Mouse (Mus musculus): Measurements from ENCODE around the gene Cd5. TPM values are rescaled to one million over a fixed set of nuclear protein-coding genes. Genes with fewer than 3 reads are reported as not detected.

The Cd5 gene
- polyA plus RNA-seq, 1 experiment from 2014 or later = 0.91 TPM

- no peak overlapping the region for H3K4me2 ChIP-seq
- 78% methylated on average over 10 of the region's 10 CpGs for WGBS
- no peak overlapping the region for H3K9ac ChIP-seq
- peaks cover 44% of the 10 kb centered on the region for H3K4me1 ChIP-seq
- H3K27ac ChIP-seq = no peak overlapping the region
- H3K27me3 ChIP-seq = no peaks in the 10 kb centered on the region
- H3K4me3 ChIP-seq = no peak overlapping the region
- ATAC-seq (ENCODE audit: borderline replicate concordance, extremely low read depth, low FRiP score, low TSS enrichment) = no peak
- no peaks in the 10 kb centered on the region for H3K36me3 ChIP-seq
- no peaks in the 10 kb centered on the region for H3K9me3 ChIP-seq
These were observed 44.7 kb downstream of the Cd5 start for GRCm38 (mm10) chr19:10693926-10694682.

GRCm38 (mm10) chr19:10692361-10692760, 46.4 kb downstream of the Cd5 start:
- no peaks in the 10 kb centered on the region for H3K27me3 ChIP-seq
- peaks cover 33% of the 10 kb centered on the region for H3K4me1 ChIP-seq
- WGBS = 93% methylated on average over 4 of the region's 4 CpGs
- H3K9ac ChIP-seq = no peak overlapping the region
- no peak for ATAC-seq (ENCODE audit: borderline replicate concordance, extremely low read depth, low FRiP score, low TSS enrichment)
- no peaks in the 10 kb centered on the region for H3K9me3 ChIP-seq
- no peak overlapping the region for H3K4me2 ChIP-seq
- H3K27ac ChIP-seq = no peak overlapping the region
- H3K4me3 ChIP-seq = no peak overlapping the region
- no peaks in the 10 kb centered on the region for H3K36me3 ChIP-seq

DNA sequence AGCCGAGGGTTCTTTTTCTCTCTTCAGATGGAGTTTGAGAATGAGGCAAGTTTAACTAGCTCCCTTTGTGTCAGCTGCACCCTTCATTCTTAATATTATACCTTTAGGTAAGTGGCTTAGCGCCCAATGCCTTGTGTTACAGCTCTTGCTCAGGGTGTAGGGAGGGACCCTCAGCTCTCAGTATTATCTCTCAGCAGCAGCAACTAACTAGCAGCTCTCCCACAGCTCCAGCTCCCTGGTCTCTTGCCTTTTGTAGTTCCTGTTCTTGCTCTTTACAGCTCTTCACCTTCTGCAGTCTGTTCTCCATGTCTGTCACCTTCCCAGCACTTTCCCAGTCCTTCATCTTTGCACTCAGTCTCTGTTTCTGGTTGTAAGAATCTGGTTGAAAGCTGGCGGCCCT, 47.1 kb downstream of the Cd5 start:
- Histone ChIP-seq H3K4me2 (no peak overlapping the region), H3K27ac (no peak overlapping the region), H3K9me3 (no peaks in the 10 kb centered on the region), H3K27me3 (no peaks in the 10 kb centered on the region), H3K9ac (no peak overlapping the region), H3K36me3 (no peaks in the 10 kb centered on the region), H3K4me1 (peaks cover 27% of the 10 kb centered on the region), H3K4me3 (no peak overlapping the region)
- 62% methylated on average over 3 of the region's 3 CpGs for WGBS
- ATAC-seq (ENCODE audit: borderline replicate concordance, extremely low read depth, low FRiP score, low TSS enrichment) = no peak

- Histone ChIP-seq H3K4me1 (peaks cover 27% of the 10 kb centered on the region), H3K4me2 (no peak overlapping the region), H3K36me3 (no peaks in the 10 kb centered on the region), H3K27ac (no peak overlapping the region), H3K9me3 (no peaks in the 10 kb centered on the region), H3K27me3 (no peaks in the 10 kb centered on the region), H3K4me3 (no peak overlapping the region), H3K9ac (no peak overlapping the region)
- ATAC-seq (ENCODE audit: borderline replicate concordance, extremely low read depth, low FRiP score, low TSS enrichment) = no peak
- 91% methylated on average over 4 of the region's 4 CpGs for WGBS
These were observed 47.7 kb downstream of the Cd5 start for GRCm38 (mm10) chr19:10691121-10691520.

- no peak for ATAC-seq (ENCODE audit: borderline replicate concordance, extremely low read depth, low FRiP score, low TSS enrichment)
- peak overlapping the region; percentile 98; the same call in 1 of the 2 replicates for H3K27ac ChIP-seq
These were observed 48.5 kb downstream of the Cd5 start for GRCm38 (mm10) chr19:10690336-10690735.

GRCm38 (mm10) chr19:10689470-10690166, 49.2 kb downstream of the Cd5 start:
- 22% methylated on average over 5 of the region's 5 CpGs for WGBS

More at GRCm38 (mm10) chr19:10690336-10690735, 48.5 kb downstream of the Cd5 start:
- 53% methylated on average over 3 of the region's 3 CpGs for WGBS
- Histone ChIP-seq H3K27me3 (no peaks in the 10 kb centered on the region), H3K4me1 (peaks cover 24% of the 10 kb centered on the region), H3K4me2 (peak overlapping the region; percentile 68), H3K36me3 (no peaks in the 10 kb centered on the region), H3K9ac (no peak overlapping the region), H3K9me3 (no peaks in the 10 kb centered on the region), H3K4me3 (no peak overlapping the region)

DNA sequence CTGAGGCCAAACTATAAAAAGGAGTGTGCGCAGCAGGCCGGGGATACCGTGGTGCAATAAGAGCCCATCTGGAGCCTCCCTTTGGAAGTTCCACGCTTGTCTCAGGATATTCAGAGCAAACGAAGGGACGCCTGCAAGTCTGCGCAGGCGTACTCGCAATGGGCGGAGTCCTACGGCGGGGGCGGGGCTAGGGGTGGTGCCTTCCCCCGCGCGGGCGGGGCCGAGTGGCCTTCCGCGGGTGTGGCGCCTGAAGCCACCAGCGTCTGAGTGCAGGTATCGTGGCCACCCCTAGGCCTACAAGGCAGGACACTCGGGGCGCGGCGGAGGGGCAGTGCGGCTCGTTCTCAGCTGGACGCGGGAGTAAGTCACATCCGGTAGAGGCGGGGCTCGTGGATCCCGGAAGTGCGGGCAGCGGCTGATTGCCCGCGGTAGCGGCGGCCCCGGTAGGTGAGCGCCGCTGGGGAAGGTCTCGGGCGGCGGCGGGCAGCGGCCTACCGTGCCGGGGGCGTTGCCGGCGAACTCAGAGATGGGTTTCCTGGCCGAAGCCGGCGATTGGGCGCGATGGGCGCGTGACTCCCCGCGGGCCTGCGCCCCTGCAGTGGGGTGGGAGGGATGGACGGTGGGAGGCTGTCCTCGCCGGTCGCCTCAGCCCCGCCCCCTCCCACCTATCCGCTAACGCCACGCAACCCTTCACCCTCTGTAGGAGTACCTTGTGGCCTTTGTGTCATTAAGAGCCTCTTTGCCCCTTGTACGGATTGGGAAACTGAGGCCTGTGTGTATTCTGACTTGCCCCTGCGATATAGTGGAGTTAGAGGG, 50.1 kb downstream of the Cd5 start, which contains the start of gene Vps37c:
Vps37c (plus strand) TSS at position 199 of the 816 bp plus-strand sequence.
- Histone ChIP-seq H3K27ac (peak within 1 kb of the TSS; percentile 98), H3K9me3 (no peaks in the 10 kb centered on the region), H3K4me3 (peak within 1 kb of the TSS; percentile 90), H3K4me1 (peaks cover 24% of the 10 kb centered on the region), H3K27me3 (no peaks in the 10 kb centered on the region), H3K4me2 (peak within 1 kb of the TSS; percentile 68), H3K9ac (peak within 1 kb of the TSS; percentile 88), H3K36me3 (no peaks in the 10 kb centered on the region)
- peak; percentile 94 for ATAC-seq (ENCODE audit: borderline replicate concordance, extremely low read depth, low FRiP score, low TSS enrichment)
- WGBS = under 1% methylated on average over 63 of the region's 74 CpGs

More at GRCm38 (mm10) chr19:10689470-10690166, 49.2 kb downstream of the Cd5 start:
- Histone ChIP-seq H3K4me3 (peak overlapping the region; percentile 90), H3K36me3 (no peaks in the 10 kb centered on the region), H3K4me1 (peaks cover 24% of the 10 kb centered on the region), H3K4me2 (peak overlapping the region; percentile 68), H3K27me3 (no peaks in the 10 kb centered on the region), H3K9me3 (no peaks in the 10 kb centered on the region), H3K9ac (peak overlapping the region; percentile 88), H3K27ac (peak overlapping the region; percentile 98)
- no peak for ATAC-seq (ENCODE audit: borderline replicate concordance, extremely low read depth, low FRiP score, low TSS enrichment)

GRCm38 (mm10) chr19:10685727-10686126, 53.1 kb downstream of the Cd5 start:
- Histone ChIP-seq H3K4me2 (no peak overlapping the region), H3K36me3 (no peaks in the 10 kb centered on the region), H3K27me3 (no peaks in the 10 kb centered on the region), H3K9me3 (no peaks in the 10 kb centered on the region), H3K4me3 (no peak overlapping the region), H3K27ac (no peak overlapping the region), H3K4me1 (peaks cover 22% of the 10 kb centered on the region), H3K9ac (no peak overlapping the region)
- 59% methylated on average over 2 of the region's 2 CpGs for WGBS
- ATAC-seq (ENCODE audit: borderline replicate concordance, extremely low read depth, low FRiP score, low TSS enrichment) = no peak

DNA sequence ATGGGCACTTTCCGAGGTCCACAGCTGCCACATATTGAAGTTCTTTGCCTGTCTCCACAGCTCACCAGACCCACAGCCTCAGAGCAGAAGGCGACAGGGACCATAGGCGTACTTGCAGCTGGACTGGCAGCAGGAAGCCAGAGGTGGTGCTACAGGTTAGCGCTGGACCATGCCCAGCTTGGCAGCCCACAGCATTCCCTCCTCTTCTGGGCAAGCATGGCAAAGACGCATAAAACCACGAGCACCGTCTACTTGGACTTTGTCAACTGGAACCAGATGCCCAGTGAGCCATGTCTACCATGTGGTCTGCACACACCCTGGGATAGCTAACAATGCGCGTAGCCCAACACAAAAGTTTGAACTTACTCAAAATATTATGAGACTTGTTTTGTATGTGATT, 53.7 kb downstream of the Cd5 start:
- peaks cover 15% of the 10 kb centered on the region for H3K4me1 ChIP-seq
- H3K9me3 ChIP-seq = no peaks in the 10 kb centered on the region
- H3K27me3 ChIP-seq = no peaks in the 10 kb centered on the region
- 88% methylated on average over 9 of the region's 9 CpGs for WGBS
- no peak overlapping the region for H3K27ac ChIP-seq
- no peak overlapping the region for H3K9ac ChIP-seq
- H3K4me2 ChIP-seq = no peak overlapping the region
- H3K4me3 ChIP-seq = no peak overlapping the region
- H3K36me3 ChIP-seq = no peaks in the 10 kb centered on the region
- no peak for ATAC-seq (ENCODE audit: borderline replicate concordance, extremely low read depth, low FRiP score, low TSS enrichment)

DNA sequence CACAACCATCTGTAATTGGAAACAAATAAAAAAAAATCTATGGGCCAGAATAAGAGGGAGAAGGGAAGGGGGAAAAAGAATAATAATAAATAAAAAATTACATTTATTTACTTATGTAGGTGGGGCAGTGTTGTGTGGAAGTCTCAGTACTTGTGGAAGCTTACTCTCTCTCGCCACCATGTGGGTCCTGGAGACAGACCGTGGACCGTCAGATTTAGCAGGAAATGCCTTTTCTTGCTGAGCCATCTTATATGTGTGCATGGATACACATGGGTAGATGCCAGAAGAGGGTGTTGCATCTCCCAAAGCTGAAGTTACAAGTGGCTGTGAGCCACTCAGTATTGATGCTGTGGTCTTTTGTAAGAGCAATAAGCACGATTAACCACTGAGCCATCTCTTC, 57.2 kb downstream of the Cd5 start:
- no peak overlapping the region for H3K27ac ChIP-seq
- no peak overlapping the region for H3K4me3 ChIP-seq
- H3K9me3 ChIP-seq = no peaks in the 10 kb centered on the region
- H3K9ac ChIP-seq = no peak overlapping the region
- ATAC-seq (ENCODE audit: borderline replicate concordance, extremely low read depth, low FRiP score, low TSS enrichment) = no peak
- H3K36me3 ChIP-seq = no peaks in the 10 kb centered on the region
- no peak overlapping the region for H3K4me2 ChIP-seq
- H3K27me3 ChIP-seq = no peaks in the 10 kb centered on the region
- no peaks in the 10 kb centered on the region for H3K4me1 ChIP-seq
- 55% methylated on average over 4 of the region's 4 CpGs for WGBS

DNA sequence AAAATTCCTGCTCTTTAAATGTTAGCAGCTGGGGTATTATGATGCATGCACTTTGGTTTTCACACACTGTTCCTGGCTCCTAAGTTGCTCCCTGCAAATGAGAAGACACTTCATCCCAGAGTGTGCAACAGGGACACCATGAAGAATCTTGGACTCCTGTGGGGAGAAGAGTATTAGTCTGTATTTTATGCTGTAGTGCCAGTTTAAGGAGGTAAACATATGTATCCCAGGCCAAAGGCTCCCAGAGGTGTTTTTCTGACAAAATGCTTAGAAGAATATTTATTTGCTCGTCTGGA, 60.1 kb downstream of the Cd5 start:
- H3K27ac ChIP-seq = no peak overlapping the region
- no peaks in the 10 kb centered on the region for H3K9me3 ChIP-seq
- no peaks in the 10 kb centered on the region for H3K4me1 ChIP-seq
- H3K4me3 ChIP-seq = no peak overlapping the region
- no peak for ATAC-seq (ENCODE audit: borderline replicate concordance, extremely low read depth, low FRiP score, low TSS enrichment)
- H3K36me3 ChIP-seq = no peaks in the 10 kb centered on the region
- no peaks in the 10 kb centered on the region for H3K27me3 ChIP-seq
- H3K9ac ChIP-seq = no peak overlapping the region
- H3K4me2 ChIP-seq = no peak overlapping the region
- 74% methylated on average over 1 of the region's 1 CpGs for WGBS

All from lung, embryonic 15.5 days (tissue).